Mouse (Mus musculus) limb, embryonic 11.5 days (tissue): Measurements from ENCODE around the gene Ugt1a1. TPM values are rescaled to one million over a fixed set of nuclear protein-coding genes. Genes with fewer than 3 reads are reported as not detected.

Experiments used
- ATAC-seq: fragments of 200-750 bp; cut with Nextera tagmentation; 2 replicates; pipeline ENCODE4 v1.8.0; 2017; ENCODE audit warnings: low read depth; ENCODE audit not compliant: insufficient number of reproducible peaks, low FRiP score, low TSS enrichment
- DNase-seq: peaks from one replicate; pipeline ENCODE4 v3.0.0-alpha.2; 2015; ENCODE audit warnings: low spot score
- H3K27ac ChIP-seq: fragments of 300-500 bp; sonication (generic); replicated peaks from 2 replicates; pipeline ENCODE4 v1.5.1; 2014; ENCODE audit warnings: low read depth, mild to moderate bottlenecking, low read length
- H3K27me3 ChIP-seq: fragments of 300-500 bp; sonication (generic); 2 replicates; pipeline ENCODE4 v1.6.1; 2014; ENCODE audit warnings: mild to moderate bottlenecking, low read length, mixed read lengths; ENCODE audit not compliant: control insufficient read depth, insufficient read depth
- H3K36me3 ChIP-seq: fragments of 300-500 bp; sonication (generic); 2 replicates; pipeline ENCODE4 v1.6.1; 2014; ENCODE audit warnings: mild to moderate bottlenecking, low read length, moderate library complexity, mixed read lengths; ENCODE audit not compliant: control insufficient read depth, insufficient read depth
- H3K4me1 ChIP-seq: fragments of 300-500 bp; sonication (generic); 2 replicates; pipeline ENCODE4 v1.6.1; 2014; ENCODE audit warnings: low read length, mixed read lengths; ENCODE audit not compliant: control insufficient read depth, insufficient read depth
- H3K4me2 ChIP-seq: fragments of 300-500 bp; sonication (generic); 2 replicates; pipeline ENCODE4 v1.6.1; 2014; ENCODE audit warnings: low read depth, mild to moderate bottlenecking, moderate library complexity; ENCODE audit not compliant: severe bottlenecking
- H3K4me3 ChIP-seq: fragments of 300-500 bp; sonication (generic); 2 replicates; pipeline ENCODE4 v1.5.1; 2014; ENCODE audit warnings: low read depth, low read length
- H3K9ac ChIP-seq: fragments of 300-500 bp; sonication (generic); 2 replicates; pipeline ENCODE4 v1.6.1; 2014; ENCODE audit warnings: mild to moderate bottlenecking, low read length
- H3K9me3 ChIP-seq: fragments of 300-500 bp; sonication (generic); 2 replicates; pipeline ENCODE4 v1.6.1; 2016; ENCODE audit warnings: low read length; ENCODE audit not compliant: control insufficient read depth
- WGBS: fragments of 180-500 bp; shearing (Covaris S2); extraction: QIAGEN DNeasy Blood & Tissue Kit; methylation state at CpG from one replicate; pipeline ENCODE4 v1.1.7; 2014; 5-methylcytosine and 5-hydroxymethylcytosine counted together
- polyA plus RNA-seq: library from polyadenylated mRNA; unstranded; fragments of >200 nt; fragmentation: Nextera tagmentation; extraction: Ambion mirVana; gene quantifications from 2 replicates; pipeline ENCODE4 v1.2.1, GENCODE M21; 2014

Ugt1a1 gene
- polyA plus RNA-seq, 1 experiment from 2014 or later, result not detected

GRCm38 (mm10) chr1:88215466-88216380 is 4.0 kb downstream of the Ugt1a1 start:
- peak; percentile 30 for DNase-seq
- no peak for ATAC-seq
- WGBS, result 72% methylated on average over 10 of the region's 10 CpGs

DNA sequence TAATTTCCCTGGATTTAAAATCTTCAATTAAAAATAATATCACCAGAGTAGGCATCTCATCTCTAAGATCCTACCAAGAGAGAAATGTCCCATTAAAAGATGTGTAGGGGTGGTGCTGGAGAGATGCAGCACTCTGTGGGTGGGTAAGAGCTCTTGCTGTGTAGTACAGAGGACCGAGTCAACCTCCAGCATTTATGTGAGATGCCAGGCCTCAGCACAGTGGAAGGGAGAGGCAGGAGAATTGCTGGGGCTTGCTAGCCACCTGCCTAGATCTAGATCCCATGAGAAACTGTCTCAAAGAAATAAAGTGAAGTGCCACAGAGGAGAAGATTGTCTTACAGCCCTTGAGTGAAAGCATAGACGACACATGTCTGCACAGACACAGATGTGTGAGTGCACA is 4.8 kb downstream of the Ugt1a1 start:
- no peak for ATAC-seq
- Histone ChIP-seq H3K36me3 (no peaks in the 10 kb centered on the region), H3K27ac (no peak overlapping the region), H3K4me2 (no peak overlapping the region), H3K4me1 (no peaks in the 10 kb centered on the region), H3K9me3 (peaks cover 56% of the 10 kb centered on the region), H3K4me3 (no peak overlapping the region), H3K9ac (no peak overlapping the region), H3K27me3 (no peaks in the 10 kb centered on the region)
- WGBS, result 56% methylated on average over 2 of the region's 2 CpGs
- DNase-seq, result peak; percentile 22

More at GRCm38 (mm10) chr1:88215466-88216380, 4.0 kb downstream of the Ugt1a1 start:
- H3K4me3 ChIP-seq, result no peak overlapping the region
- peaks cover 59% of the 10 kb centered on the region for H3K9me3 ChIP-seq
- H3K9ac ChIP-seq, result no peak overlapping the region
- no peaks in the 10 kb centered on the region for H3K4me1 ChIP-seq
- H3K4me2 ChIP-seq, result no peak overlapping the region
- no peaks in the 10 kb centered on the region for H3K27me3 ChIP-seq
- H3K36me3 ChIP-seq, result no peaks in the 10 kb centered on the region
- no peak overlapping the region for H3K27ac ChIP-seq

- peak; percentile 40 for DNase-seq
- Histone ChIP-seq H3K4me3 (no peak overlapping the region), H3K9me3 (peaks cover 51% of the 10 kb centered on the region)
Measured at GRCm38 (mm10) chr1:88217144-88217543, 5.4 kb downstream of the Ugt1a1 start.

GRCm38 (mm10) chr1:88217576-88217975 is 5.8 kb downstream of the Ugt1a1 start:
- Histone ChIP-seq H3K36me3 (no peaks in the 10 kb centered on the region), H3K4me1 (no peaks in the 10 kb centered on the region), H3K4me2 (no peak overlapping the region), H3K9ac (no peak overlapping the region), H3K9me3 (peaks cover 48% of the 10 kb centered on the region), H3K27ac (no peak overlapping the region), H3K27me3 (no peaks in the 10 kb centered on the region), H3K4me3 (no peak overlapping the region)
- DNase-seq (peak; percentile 25), ATAC-seq (no peak)
- 40% methylated on average over 3 of the region's 3 CpGs for WGBS

More at GRCm38 (mm10) chr1:88217144-88217543, 5.4 kb downstream of the Ugt1a1 start:
- Histone ChIP-seq H3K4me1 (no peaks in the 10 kb centered on the region), H3K4me2 (no peak overlapping the region), H3K36me3 (no peaks in the 10 kb centered on the region), H3K9ac (no peak overlapping the region), H3K27ac (no peak overlapping the region), H3K27me3 (no peaks in the 10 kb centered on the region)
- 68% methylated on average over 2 of the region's 2 CpGs for WGBS
- ATAC-seq, result no peak

DNA sequence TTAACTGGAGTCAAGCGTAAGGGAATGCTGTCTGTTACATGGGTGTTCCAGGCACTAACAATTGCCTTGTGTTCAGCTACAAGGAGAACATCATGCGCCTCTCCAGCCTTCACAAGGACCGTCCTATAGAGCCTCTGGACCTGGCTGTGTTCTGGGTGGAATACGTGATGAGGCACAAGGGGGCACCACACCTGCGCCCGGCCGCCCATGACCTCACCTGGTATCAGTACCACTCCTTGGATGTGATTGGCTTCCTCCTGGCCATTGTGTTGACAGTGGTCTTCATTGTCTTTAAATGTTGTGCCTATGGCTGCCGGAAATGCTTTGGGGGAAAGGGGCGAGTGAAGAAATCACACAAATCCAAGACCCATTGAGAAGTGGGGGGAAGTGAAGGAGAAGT is 6.3 kb downstream of the Ugt1a1 start:
- H3K36me3 ChIP-seq, result no peaks in the 10 kb centered on the region
- DNase-seq (peak; percentile 40), ATAC-seq (no peak)
- H3K27ac ChIP-seq, result no peak overlapping the region
- 76% methylated on average over 9 of the region's 9 CpGs for WGBS
- no peak overlapping the region for H3K9ac ChIP-seq
- no peaks in the 10 kb centered on the region for H3K27me3 ChIP-seq
- H3K4me2 ChIP-seq, result no peak overlapping the region
- no peak overlapping the region for H3K4me3 ChIP-seq
- peaks cover 43% of the 10 kb centered on the region for H3K9me3 ChIP-seq
- H3K4me1 ChIP-seq, result no peaks in the 10 kb centered on the region

- ATAC-seq (no peak), DNase-seq (peak; percentile 32)
Measured at GRCm38 (mm10) chr1:88218591-88218990, 6.8 kb downstream of the Ugt1a1 start.

GRCm38 (mm10) chr1:88219054-88219453 is 7.3 kb downstream of the Ugt1a1 start:
- WGBS, result 17% methylated on average over 1 of the region's 1 CpGs
- no peaks in the 10 kb centered on the region for H3K4me1 ChIP-seq
- peaks cover 33% of the 10 kb centered on the region for H3K9me3 ChIP-seq
- H3K4me3 ChIP-seq, result no peak overlapping the region
- H3K27ac ChIP-seq, result no peak overlapping the region
- no peaks in the 10 kb centered on the region for H3K36me3 ChIP-seq
- ATAC-seq (no peak), DNase-seq (peak; percentile 27)
- H3K9ac ChIP-seq, result no peak overlapping the region
- H3K4me2 ChIP-seq, result no peak overlapping the region
- H3K27me3 ChIP-seq, result no peaks in the 10 kb centered on the region

More at GRCm38 (mm10) chr1:88218591-88218990, 6.8 kb downstream of the Ugt1a1 start:
- no peak overlapping the region for H3K4me3 ChIP-seq
- H3K4me2 ChIP-seq, result no peak overlapping the region
- no peak overlapping the region for H3K9ac ChIP-seq
- 51% methylated on average over 4 of the region's 4 CpGs for WGBS
- no peaks in the 10 kb centered on the region for H3K4me1 ChIP-seq
- no peaks in the 10 kb centered on the region for H3K36me3 ChIP-seq
- H3K27ac ChIP-seq, result no peak overlapping the region
- no peaks in the 10 kb centered on the region for H3K27me3 ChIP-seq
- peaks cover 38% of the 10 kb centered on the region for H3K9me3 ChIP-seq

GRCm38 (mm10) chr1:88220336-88220735 is 8.6 kb downstream of the Ugt1a1 start:
- Histone ChIP-seq H3K9ac (no peak overlapping the region), H3K4me2 (no peak overlapping the region), H3K4me3 (no peak overlapping the region), H3K36me3 (no peaks in the 10 kb centered on the region), H3K27ac (no peak overlapping the region), H3K27me3 (no peaks in the 10 kb centered on the region), H3K4me1 (no peaks in the 10 kb centered on the region), H3K9me3 (peaks cover 24% of the 10 kb centered on the region)
- ATAC-seq (no peak), DNase-seq (peak; percentile 33)
